Mouse (Mus musculus) embryonic fibroblast, embryonic 13.5 days (primary cell): Measurements from ENCODE around the gene Mycbpap. TPM values are rescaled to one million over a fixed set of nuclear protein-coding genes. Genes with fewer than 3 reads are reported as not detected.

ENCODE experiments used
- H3K27ac ChIP-seq: 2 replicates; pipeline ENCODE4 v1.5.1; 2012; ENCODE audit warnings: low read length, control low read depth, inconsistent platforms; ENCODE audit not compliant: insufficient read depth
- H3K4me1 ChIP-seq: 2 replicates; pipeline ENCODE4 v1.6.1; 2011; ENCODE audit warnings: low read length; ENCODE audit not compliant: control insufficient read depth, insufficient read depth
- H3K4me3 ChIP-seq: 2 replicates; pipeline ENCODE4 v1.5.1; 2011; ENCODE audit warnings: mild to moderate bottlenecking, control low read depth, low read length; ENCODE audit not compliant: insufficient read depth
- CTCF ChIP-seq: IDR thresholded peaks from 2 replicates; pipeline ENCODE4 v1.5.1; 2011; ENCODE audit warnings: mild to moderate bottlenecking, control low read depth, low read length, moderate library complexity, borderline replicate concordance; ENCODE audit not compliant: insufficient read depth
- POLR2A ChIP-seq: IDR thresholded peaks from 2 replicates; pipeline ENCODE4 v1.6.1; 2011; ENCODE audit warnings: low read depth, mild to moderate bottlenecking, control low read depth, low read length, moderate library complexity
- polyA plus RNA-seq: library from polyadenylated mRNA; stranded (reverse); fragments of >200 nt; gene quantifications from 2 replicates; pipeline ENCODE4 v1.2.4, GENCODE M21; 2011; ENCODE audit warnings: low read depth; ENCODE audit not compliant: missing spikeins, insufficient read length

Gene Mycbpap
- polyA plus RNA-seq, 1 experiment = 2.0 TPM

DNA sequence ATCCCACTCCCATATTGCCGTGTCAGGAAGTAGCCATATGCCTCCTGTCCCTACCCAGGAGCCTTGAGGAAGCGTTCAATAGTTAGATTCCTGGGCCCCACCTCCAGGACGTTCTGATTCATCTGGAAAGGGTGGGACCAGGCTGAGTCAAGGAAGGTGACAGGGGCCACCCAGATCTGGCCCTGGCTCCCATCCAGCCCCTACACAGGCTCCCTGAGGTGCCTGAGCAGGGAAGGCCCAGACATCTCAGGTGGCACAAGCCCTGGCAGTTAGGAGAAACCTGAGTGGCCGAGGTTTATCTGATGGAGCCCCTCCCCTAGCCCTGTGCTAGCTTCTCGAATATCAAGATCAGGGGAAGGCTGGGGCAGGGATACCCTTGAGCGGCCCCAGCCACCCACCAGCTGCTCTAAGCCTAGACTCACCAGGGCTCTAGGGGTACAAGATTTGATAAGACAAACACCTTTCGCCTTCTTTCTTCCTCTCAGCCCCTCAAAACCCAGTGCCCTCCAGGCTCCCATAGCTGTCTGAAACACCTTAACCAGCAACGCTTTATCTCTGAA is 17.3 kb upstream of the Mycbpap start:
- H3K27ac ChIP-seq = no peak overlapping the region
- H3K4me1 ChIP-seq = no peaks in the 10 kb centered on the region
- no peak overlapping the region for H3K4me3 ChIP-seq
- TF ChIP-seq POLR2A (no peak), CTCF (no peak)

DNA sequence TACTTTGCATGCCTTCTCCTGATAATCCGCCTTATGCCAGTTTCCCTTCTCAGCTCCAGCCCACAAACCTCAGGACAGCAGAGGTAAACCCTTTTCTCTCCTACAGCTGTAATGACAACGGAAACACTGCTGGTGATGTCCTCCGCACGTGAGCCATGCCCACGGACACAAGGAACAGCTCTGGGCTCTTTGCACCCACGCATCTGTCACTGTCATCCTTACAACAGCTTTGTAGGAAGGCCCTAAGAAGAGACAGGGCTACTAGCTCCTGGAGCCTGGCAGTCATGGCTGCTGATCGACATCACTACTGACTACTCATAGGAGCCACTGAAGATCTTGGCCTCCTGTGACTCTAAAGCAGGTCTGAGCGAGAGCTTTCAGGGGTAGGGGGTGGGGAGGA is 11.6 kb upstream of the Mycbpap start:
- no peaks in the 10 kb centered on the region for H3K4me1 ChIP-seq
- H3K4me3 ChIP-seq = no peak overlapping the region
- TF ChIP-seq CTCF (no peak), POLR2A (no peak)
- no peak overlapping the region for H3K27ac ChIP-seq

DNA sequence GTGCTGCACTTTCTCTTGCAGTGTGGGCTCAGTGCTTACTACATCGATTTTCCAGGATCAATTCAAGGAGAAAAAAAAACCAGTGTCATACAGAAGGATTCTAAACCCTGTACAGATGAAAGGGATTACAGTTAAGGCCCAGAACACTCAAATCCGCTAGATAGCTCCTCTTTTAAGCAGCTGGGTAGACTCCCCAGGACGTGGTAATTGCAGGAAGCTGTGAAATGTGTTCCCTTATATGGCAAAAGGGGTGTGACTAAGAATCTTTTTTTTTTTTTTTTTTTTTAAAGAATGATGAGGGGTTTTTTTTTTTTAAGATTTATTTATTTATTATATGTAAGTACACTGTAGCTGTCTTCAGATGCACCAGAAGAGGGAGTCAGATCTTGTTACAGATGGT is 7.3 kb upstream of the Mycbpap start:
- H3K27ac ChIP-seq = no peak overlapping the region
- no peak overlapping the region for H3K4me3 ChIP-seq
- TF ChIP-seq POLR2A (no peak), CTCF (no peak)
- no peaks in the 10 kb centered on the region for H3K4me1 ChIP-seq

DNA sequence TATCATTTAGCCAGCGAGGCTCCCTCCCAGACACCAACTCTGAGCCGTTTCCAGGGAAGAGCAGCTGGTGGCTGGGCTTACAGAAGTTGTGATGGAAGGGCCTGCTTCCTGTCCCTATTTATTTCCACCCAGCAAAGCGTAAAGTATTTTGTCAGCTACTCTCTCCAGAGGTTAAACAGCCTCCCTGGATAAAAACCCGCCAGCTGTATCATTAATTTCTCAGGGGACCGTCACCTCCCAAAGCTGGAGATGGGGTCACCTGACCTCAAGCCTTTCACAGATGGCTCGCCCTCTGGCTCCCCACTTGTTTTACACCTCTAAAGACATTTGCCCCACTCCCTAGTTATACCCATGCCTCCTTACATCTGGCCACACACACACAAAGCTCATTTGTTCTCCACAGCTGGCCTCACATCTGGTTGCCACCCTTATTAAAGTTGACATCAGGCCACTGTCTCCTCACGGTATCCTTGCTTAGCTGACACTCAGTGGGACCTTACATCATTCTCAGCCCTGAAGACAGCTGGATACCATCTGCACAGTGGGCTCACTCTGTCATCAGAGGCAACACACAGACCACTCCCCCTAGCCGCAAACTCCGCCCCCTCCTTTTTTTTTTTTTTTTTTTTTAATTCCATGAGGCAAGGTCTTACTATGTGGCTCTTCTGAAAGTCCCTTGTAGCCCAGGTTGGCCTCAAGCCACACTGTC is 4.8 kb upstream of the Mycbpap start:
- Histone ChIP-seq H3K4me3 (no peak overlapping the region), H3K27ac (no peak overlapping the region), H3K4me1 (peaks cover 3% of the 10 kb centered on the region; the same call in 1 of the 2 replicates)
- TF ChIP-seq POLR2A (no peak), CTCF (no peak)

DNA sequence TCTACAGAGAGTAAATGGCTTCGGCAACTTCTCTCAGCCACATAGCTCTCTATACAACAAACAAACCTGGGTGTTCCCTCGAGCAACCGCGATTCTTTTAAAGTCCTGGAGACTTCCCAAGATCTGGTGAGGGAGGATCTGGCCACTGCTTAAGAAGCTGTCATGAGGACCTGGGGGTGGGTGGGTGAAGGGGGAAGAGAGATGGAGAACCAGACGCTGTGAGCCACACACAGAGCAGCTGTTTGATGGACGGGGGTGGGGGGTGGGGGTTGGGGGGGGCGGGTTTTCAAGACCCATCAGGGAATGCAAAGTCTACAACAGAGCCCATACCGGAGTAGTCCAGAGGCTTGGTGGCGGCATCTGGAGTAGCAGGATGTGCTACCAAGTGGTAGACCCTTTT is 8.1 kb downstream of the Mycbpap start:
- TF ChIP-seq POLR2A (no peak), CTCF (no peak)
- H3K4me3 ChIP-seq = no peak overlapping the region
- no peaks in the 10 kb centered on the region for H3K4me1 ChIP-seq
- H3K27ac ChIP-seq = no peak overlapping the region

DNA sequence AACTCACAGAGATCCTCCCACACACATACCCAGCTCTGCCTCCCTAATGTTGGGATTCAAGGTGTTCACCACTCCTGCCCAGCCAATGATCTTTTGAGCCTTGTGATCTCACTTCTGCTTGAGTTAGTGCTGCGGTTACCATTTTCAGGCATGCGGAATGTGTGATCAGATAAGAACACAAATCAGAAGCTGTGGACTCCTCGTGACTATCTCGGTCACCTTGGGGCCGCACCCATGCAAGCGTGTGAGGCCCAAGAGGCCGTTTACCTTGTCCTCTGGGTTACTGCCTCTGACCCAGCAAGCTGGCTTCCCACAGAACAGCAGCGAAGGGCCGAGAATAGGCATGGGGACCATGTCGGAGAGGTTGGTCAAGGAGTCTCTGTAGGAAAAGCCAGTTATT is 12.6 kb downstream of the Mycbpap start:
- H3K4me1 ChIP-seq = no peaks in the 10 kb centered on the region
- H3K4me3 ChIP-seq = no peak overlapping the region
- H3K27ac ChIP-seq = no peak overlapping the region
- no peak for TF ChIP-seq POLR2A
- no peak for TF ChIP-seq CTCF

DNA sequence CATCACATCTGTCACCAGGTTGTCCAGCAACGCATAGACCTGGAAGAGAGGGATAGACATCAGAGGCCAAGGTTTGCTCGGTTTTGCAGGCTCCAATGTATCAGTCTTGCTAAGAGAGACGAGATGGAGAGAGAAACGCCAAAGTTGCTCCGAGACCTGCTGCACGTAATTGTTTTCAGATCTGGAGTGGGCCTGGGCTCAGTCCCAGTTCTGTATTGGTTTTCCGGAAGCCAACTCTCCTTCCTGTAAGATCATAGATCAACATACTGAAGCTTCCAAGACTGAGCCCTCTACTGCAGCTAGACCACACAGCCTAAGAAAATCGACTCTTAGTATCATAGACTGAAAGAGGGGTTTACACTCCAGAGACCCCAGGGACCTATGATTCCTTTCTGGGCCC is 20.1 kb downstream of the Mycbpap start:
- TF ChIP-seq CTCF (no peak), POLR2A (no peak)
- Histone ChIP-seq H3K27ac (no peak overlapping the region), H3K4me3 (no peak overlapping the region), H3K4me1 (0 out of 2 replicates have a peak, but pooled peaks cover 5% of the 10 kb centered on the region)

DNA sequence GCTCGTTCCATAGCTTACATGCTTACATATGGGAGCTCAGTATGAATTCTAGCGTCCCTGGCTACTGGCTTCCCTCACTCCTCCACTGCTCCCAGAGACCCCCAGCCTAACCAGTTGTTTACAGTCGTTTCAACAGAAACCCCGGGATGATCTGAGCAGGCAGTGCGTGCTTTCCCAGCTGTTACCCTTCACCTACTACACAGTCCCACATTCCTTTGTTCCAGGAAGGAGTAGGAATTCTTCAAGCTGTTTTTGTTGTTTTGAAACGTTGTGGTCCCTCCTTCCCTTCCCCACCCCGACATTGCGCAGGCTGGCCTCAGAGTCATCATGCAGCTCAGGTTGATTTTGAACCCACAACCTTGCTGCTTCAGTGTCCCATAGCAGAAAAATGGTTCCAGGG is 21.2 kb downstream of the Mycbpap start:
- TF ChIP-seq POLR2A (no peak), CTCF (no peak)
- 0 out of 2 replicates have a peak, but pooled peaks cover 5% of the 10 kb centered on the region for H3K4me1 ChIP-seq
- no peak overlapping the region for H3K27ac ChIP-seq
- H3K4me3 ChIP-seq = no peak overlapping the region

DNA sequence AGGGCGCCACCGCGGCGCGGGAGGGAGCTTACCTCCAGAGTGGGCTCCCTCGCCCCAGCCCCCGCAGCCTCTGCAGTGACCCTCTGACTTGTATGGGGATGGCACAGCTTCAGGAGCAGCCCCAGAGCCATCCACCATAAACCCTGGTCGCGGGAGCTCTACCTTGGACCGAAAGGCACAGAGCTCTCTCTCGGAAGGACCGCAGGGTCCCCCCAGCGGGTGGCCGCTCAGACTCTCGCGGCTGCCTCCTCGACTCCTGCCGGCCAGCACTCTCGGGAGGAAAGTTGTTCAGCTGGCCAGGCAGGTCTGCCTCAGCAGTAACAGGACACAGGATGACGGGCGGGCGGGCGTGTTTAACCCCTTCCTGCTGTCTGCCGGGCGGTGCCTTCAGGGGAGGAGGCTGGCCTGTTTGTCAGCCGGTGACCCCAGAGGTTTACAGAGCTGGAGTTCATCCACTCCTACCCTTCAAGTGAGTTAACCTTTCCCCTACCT is 21.8 kb downstream of the Mycbpap start, which contains the start of gene Epn3:
Gene Epn3, minus strand, starts transcription at position 314 of the 492 bp plus-strand sequence.
- H3K4me3 ChIP-seq = no peak within 1 kb of the TSS

DNA sequence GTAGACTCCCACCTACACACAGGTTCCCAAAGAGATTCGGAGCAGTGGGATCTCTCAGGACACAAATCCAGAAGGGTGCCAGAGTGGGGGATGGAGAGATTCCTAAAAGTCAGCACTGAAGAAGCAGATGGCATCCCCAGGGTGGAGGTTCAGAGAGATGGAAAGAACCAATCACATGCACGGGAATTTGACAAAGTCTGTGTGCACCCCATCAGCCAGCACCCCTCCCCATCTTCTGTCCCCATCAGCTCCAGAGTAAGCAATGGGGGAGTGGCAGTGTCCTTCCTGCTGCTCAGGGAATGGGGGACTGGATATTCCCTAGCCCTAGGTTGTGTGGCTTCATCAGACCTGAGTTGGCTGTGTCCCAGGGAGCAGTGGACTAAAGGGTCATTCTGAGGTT is 22.5 kb downstream of the Mycbpap start:
- Histone ChIP-seq H3K4me3 (no peak overlapping the region), H3K27ac (no peak overlapping the region)

More for the DNA sequence above, 21.8 kb downstream of the Mycbpap start, which contains the start of gene Epn3:
- no peak within 1 kb of the TSS for H3K27ac ChIP-seq
- H3K4me1 ChIP-seq = 0 out of 2 replicates have a peak, but pooled peaks cover 5% of the 10 kb centered on the region
- TF ChIP-seq POLR2A = no peak
- no peak for TF ChIP-seq CTCF

More for the DNA sequence above, 22.5 kb downstream of the Mycbpap start:
- no peak for TF ChIP-seq CTCF
- no peak for TF ChIP-seq POLR2A
- 0 out of 2 replicates have a peak, but pooled peaks cover 5% of the 10 kb centered on the region for H3K4me1 ChIP-seq
